Mouse (Mus musculus) hindbrain, postnatal 0 days (tissue): ENCODE data around the gene Stk19. TPM values are rescaled to one million over a fixed set of nuclear protein-coding genes. Genes with fewer than 3 reads are reported as not detected.

Experiments
- ATAC-seq: fragments of 200-750 bp; cut with Nextera tagmentation; 2 replicates; pipeline ENCODE4 v1.8.0; 2017; ENCODE audit warnings: mild to moderate bottlenecking, moderate TSS enrichment, moderate library complexity
- DNase-seq: peaks from one replicate; pipeline ENCODE4 v3.0.0-alpha.2; 2015; ENCODE audit warnings: low spot score
- H3K27ac ChIP-seq: fragments of 300-500 bp; sonication (generic); 2 replicates; pipeline ENCODE4 v1.5.1; 2014; ENCODE audit warnings: mild to moderate bottlenecking
- H3K27me3 ChIP-seq: fragments of 300-500 bp; sonication (generic); 2 replicates; pipeline ENCODE4 v1.6.1; 2014; ENCODE audit warnings: low read length, mixed read lengths; ENCODE audit not compliant: insufficient read depth
- H3K36me3 ChIP-seq: fragments of 300-500 bp; sonication (generic); 2 replicates; pipeline ENCODE4 v1.6.1; 2014; ENCODE audit warnings: low read length, mixed read lengths; ENCODE audit not compliant: insufficient read depth
- H3K4me1 ChIP-seq: fragments of 300-500 bp; sonication (generic); 2 replicates; pipeline ENCODE4 v1.6.1; 2014; ENCODE audit warnings: antibody characterized with exemption, low read length, mixed read lengths; ENCODE audit not compliant: insufficient read depth
- H3K4me2 ChIP-seq: fragments of 300-500 bp; sonication (generic); 2 replicates; pipeline ENCODE4 v1.6.1; 2014; ENCODE audit warnings: low read depth, mild to moderate bottlenecking, low read length, moderate library complexity, mixed read lengths
- H3K4me3 ChIP-seq: fragments of 300-500 bp; sonication (generic); 2 replicates; pipeline ENCODE4 v1.5.1; 2014; ENCODE audit warnings: low read length
- H3K9ac ChIP-seq: fragments of 300-500 bp; sonication (generic); replicated peaks from 2 replicates; pipeline ENCODE4 v1.6.1; 2014; ENCODE audit warnings: mild to moderate bottlenecking, low read length, moderate library complexity, mixed read lengths
- H3K9me3 ChIP-seq: fragments of 300-500 bp; sonication (generic); 2 replicates; pipeline ENCODE4 v1.6.1; 2016; ENCODE audit warnings: low read length, mixed read lengths
- CTCF ChIP-seq: IDR thresholded peaks from 2 replicates; pipeline ENCODE4 v1.5.1; 2016; ENCODE audit warnings: antibody characterized with exemption, control low read depth, low read depth
- WGBS: fragments of 180-500 bp; shearing (Covaris S2); extraction: QIAGEN DNeasy Blood & Tissue Kit; methylation state at CpG from one replicate; pipeline ENCODE4 v1.1.7; 2014; 5-methylcytosine and 5-hydroxymethylcytosine counted together
- microRNA-seq, 2 experiments: library from miRNA; unstranded; fragments of <30 nt; microRNA quantifications; one replicate each; pipeline ENCODE4; 2016
- polyA plus RNA-seq: library from polyadenylated mRNA; unstranded; fragments of >200 nt; fragmentation: Nextera tagmentation; extraction: Ambion mirVana; gene quantifications from 2 replicates; pipeline ENCODE4 v1.2.1, GENCODE M21; 2015
- total RNA-seq: library from RNA; depleted of rRNA; stranded (reverse); fragments of >200 nt; gene quantifications from 2 replicates; pipeline ENCODE4 v1.2.3, GENCODE M21; 2014; rRNA removed

Gene Stk19
- total and polyA plus RNA-seq, 2 experiments from 2014 or later, result 29.6 to 46.5 TPM

GRCm38 (mm10) chr17:34796311-34797140 is 40.2 kb downstream of the Stk19 start:
- no peaks in the 10 kb centered on the region for H3K36me3 ChIP-seq
- H3K4me1 ChIP-seq, result no peaks in the 10 kb centered on the region
- H3K9me3 ChIP-seq, result no peaks in the 10 kb centered on the region
- H3K9ac ChIP-seq, result no peak overlapping the region
- H3K4me3 ChIP-seq, result no peak overlapping the region
- no peak overlapping the region for H3K4me2 ChIP-seq
- no peaks in the 10 kb centered on the region for H3K27me3 ChIP-seq
- DNase-seq (no peak), ATAC-seq (no peak)
- TF ChIP-seq CTCF, result no peak
- 90% methylated on average over 8 of the region's 8 CpGs for WGBS
- H3K27ac ChIP-seq, result no peak overlapping the region

- no peak overlapping the region for H3K4me3 ChIP-seq
- no peak overlapping the region for H3K4me2 ChIP-seq
- WGBS, result 61% methylated on average over 9 of the region's 9 CpGs
- DNase-seq, result peak; percentile 24
- no peaks in the 10 kb centered on the region for H3K9me3 ChIP-seq
- peak; percentile 60 for TF ChIP-seq CTCF
- no peak overlapping the region for H3K9ac ChIP-seq
- no peak; the same call in 1 of the 2 replicates for ATAC-seq
- no peaks in the 10 kb centered on the region for H3K4me1 ChIP-seq
- no peak overlapping the region for H3K27ac ChIP-seq
- no peaks in the 10 kb centered on the region for H3K27me3 ChIP-seq
- no peaks in the 10 kb centered on the region for H3K36me3 ChIP-seq
Observed at GRCm38 (mm10) chr17:34795633-34796032, 41.1 kb downstream of the Stk19 start.

- no peaks in the 10 kb centered on the region for H3K27me3 ChIP-seq
- TF ChIP-seq CTCF, result no peak
- no peak overlapping the region for H3K4me3 ChIP-seq
- no peaks in the 10 kb centered on the region for H3K9me3 ChIP-seq
- no peak for ATAC-seq
- no peak overlapping the region for H3K4me2 ChIP-seq
- no peak for DNase-seq
- no peak overlapping the region for H3K27ac ChIP-seq
- H3K36me3 ChIP-seq, result no peaks in the 10 kb centered on the region
- no peak overlapping the region for H3K9ac ChIP-seq
- WGBS, result 86% methylated on average over 10 of the region's 10 CpGs
- no peaks in the 10 kb centered on the region for H3K4me1 ChIP-seq
Observed at GRCm38 (mm10) chr17:34795016-34795415, 41.7 kb downstream of the Stk19 start.

- Histone ChIP-seq H3K4me2 (no peak overlapping the region), H3K4me3 (no peak overlapping the region), H3K9ac (no peak overlapping the region), H3K27me3 (no peaks in the 10 kb centered on the region), H3K36me3 (no peaks in the 10 kb centered on the region), H3K4me1 (no peaks in the 10 kb centered on the region), H3K9me3 (peaks cover 11% of the 10 kb centered on the region), H3K27ac (no peak overlapping the region)
- TF ChIP-seq CTCF, result no peak
- WGBS, result 74% methylated on average over 9 of the region's 9 CpGs
- DNase-seq, result no peak
- ATAC-seq, result no peak
Observed at GRCm38 (mm10) chr17:34777680-34778325, 58.9 kb downstream of the Stk19 start.

Small RNA genes lying within 50 kb of the gene (microRNA-seq; reads per million reads assigned to microRNA genes)
- gene Mir6970 (0.18 to 0.36 reads per million in 2 experiments), gene Mir6971 (0.72 to 4.1 reads per million in 2 experiments), gene Mir6972 (0 reads per million in 2 experiments)

Other genes starting within 250 kb of the Stk19 start
Only the 30 nearest of the 39 such genes appear.
- 3.5 and 5.9 TPM in 2 replicates for gene Egfl8, start 221.0 kb downstream of the Stk19 start, total RNA-seq
- gene Egfl8, start 221.0 kb downstream of the Stk19 start, polyA plus RNA-seq, result 6.5 and 7.4 TPM in 2 replicates
- gene Ppt2, start 208.4 kb downstream of the Stk19 start, total RNA-seq, result 33.6 and 42.3 TPM in 2 replicates
- 17.9 and 20.0 TPM in 2 replicates for gene Ppt2, start 208.4 kb downstream of the Stk19 start, polyA plus RNA-seq
- 7.5 and 8.1 TPM in 2 replicates for gene Prrt1, start 207.4 kb downstream of the Stk19 start, total RNA-seq
- 7.3 and 7.9 TPM in 2 replicates for gene Prrt1, start 207.4 kb downstream of the Stk19 start, polyA plus RNA-seq
- 4.9 and 6.1 TPM in 2 replicates for gene Fkbpl, start 192.2 kb downstream of the Stk19 start, total RNA-seq
- 10.4 and 11.8 TPM in 2 replicates for gene Fkbpl, start 192.2 kb downstream of the Stk19 start, polyA plus RNA-seq
- gene Atf6b, start 189.8 kb downstream of the Stk19 start, total RNA-seq, result 53.6 and 70.6 TPM in 2 replicates
- 74.2 and 78.2 TPM in 2 replicates for gene Atf6b, start 189.8 kb downstream of the Stk19 start, polyA plus RNA-seq
- gene Tnxb, start 166.4 kb downstream of the Stk19 start, total RNA-seq, result 3.1 and 4.0 TPM in 2 replicates
- gene Tnxb, start 166.4 kb downstream of the Stk19 start, polyA plus RNA-seq, result 0.16 and 0.28 TPM in 2 replicates
- gene C4b, start 93.1 kb downstream of the Stk19 start, total RNA-seq, result 1.0 and 1.9 TPM in 2 replicates
- gene C4b, start 93.1 kb downstream of the Stk19 start, polyA plus RNA-seq, result 0.86 and 1.1 TPM in 2 replicates
- gene Cyp21a1, start 32.4 kb downstream of the Stk19 start, total RNA-seq, result not detected in 2 replicates
- gene Cyp21a1, start 32.4 kb downstream of the Stk19 start, polyA plus RNA-seq, result not detected in 2 replicates
- gene Dxo, start 74 bp upstream of the Stk19 start, total RNA-seq, result 36.4 and 48.9 TPM in 2 replicates
- gene Dxo, start 74 bp upstream of the Stk19 start, polyA plus RNA-seq, result 47.6 and 53.8 TPM in 2 replicates
- 98.1 and 100 TPM in 2 replicates for gene Skiv2l, start 13.3 kb upstream of the Stk19 start, total RNA-seq
- gene Skiv2l, start 13.3 kb upstream of the Stk19 start, polyA plus RNA-seq, result 43.8 and 44.5 TPM in 2 replicates
- gene Nelfe, start 13.4 kb upstream of the Stk19 start, total RNA-seq, result 27.6 and 32.9 TPM in 2 replicates
- 63.5 and 71.9 TPM in 2 replicates for gene Nelfe, start 13.4 kb upstream of the Stk19 start, polyA plus RNA-seq
- 0.07 and 0.26 TPM in 2 replicates for gene Cfb, start 25.6 kb upstream of the Stk19 start, total RNA-seq
- gene Cfb, start 25.6 kb upstream of the Stk19 start, polyA plus RNA-seq, result 1.0 and 1.3 TPM in 2 replicates
- gene Zbtb12, start 42.5 kb upstream of the Stk19 start, total RNA-seq, result 20.7 and 31.1 TPM in 2 replicates
- 5.1 and 6.5 TPM in 2 replicates for gene Zbtb12, start 42.5 kb upstream of the Stk19 start, polyA plus RNA-seq
- not detected in 2 replicates for gene Gm20547, start 45.1 kb upstream of the Stk19 start, total RNA-seq
- gene Gm20547, start 45.1 kb upstream of the Stk19 start, polyA plus RNA-seq, result not detected in 2 replicates
- gene C2, start 61.3 kb upstream of the Stk19 start, total RNA-seq, result 5.4 and 7.8 TPM in 2 replicates
- gene C2, start 61.3 kb upstream of the Stk19 start, polyA plus RNA-seq, result 5.5 and 6.0 TPM in 2 replicates
- 309 and 317 TPM in 2 replicates for gene Ehmt2, start 61.5 kb upstream of the Stk19 start, total RNA-seq
- 57.4 and 57.6 TPM in 2 replicates for gene Ehmt2, start 61.5 kb upstream of the Stk19 start, polyA plus RNA-seq
- 0.22 TPM in 1 of 2 replicates, not detected in the other for gene Slc44a4, start 77.5 kb upstream of the Stk19 start, total RNA-seq
- gene Slc44a4, start 77.5 kb upstream of the Stk19 start, polyA plus RNA-seq, result 0.18 and 0.25 TPM in 2 replicates
- gene Neu1, start 94.3 kb upstream of the Stk19 start, total RNA-seq, result 50.9 and 93.9 TPM in 2 replicates
- gene Neu1, start 94.3 kb upstream of the Stk19 start, polyA plus RNA-seq, result 42.9 and 43.1 TPM in 2 replicates
- 15.2 and 20.4 TPM in 2 replicates for gene Hspa1b, start 122.3 kb upstream of the Stk19 start, total RNA-seq
- gene Hspa1b, start 122.3 kb upstream of the Stk19 start, polyA plus RNA-seq, result 0.51 and 0.55 TPM in 2 replicates
- not detected in 2 replicates for gene Gm20481, start 133.0 kb upstream of the Stk19 start, total RNA-seq
- not detected in 2 replicates for gene Gm20481, start 133.0 kb upstream of the Stk19 start, polyA plus RNA-seq
- gene Hspa1a, start 135.2 kb upstream of the Stk19 start, total RNA-seq, result 25.0 and 29.0 TPM in 2 replicates
- gene Hspa1a, start 135.2 kb upstream of the Stk19 start, polyA plus RNA-seq, result 13.6 and 14.7 TPM in 2 replicates
- 0.99 and 1.4 TPM in 2 replicates for gene Hspa1l, start 135.8 kb upstream of the Stk19 start, total RNA-seq
- gene Hspa1l, start 135.8 kb upstream of the Stk19 start, polyA plus RNA-seq, result 0.76 TPM in 2 replicates
- 35.5 and 43.1 TPM in 2 replicates for gene Lsm2, start 144.9 kb upstream of the Stk19 start, total RNA-seq
- 106 and 110 TPM in 2 replicates for gene Lsm2, start 144.9 kb upstream of the Stk19 start, polyA plus RNA-seq
- gene Vars, start 164.0 kb upstream of the Stk19 start, total RNA-seq, result 128 TPM in 2 replicates
- 39.9 and 41.7 TPM in 2 replicates for gene Vars, start 164.0 kb upstream of the Stk19 start, polyA plus RNA-seq
- 0.68 and 1.2 TPM in 2 replicates for gene Vwa7, start 179.6 kb upstream of the Stk19 start, total RNA-seq
- 0.11 and 0.18 TPM in 2 replicates for gene Vwa7, start 179.6 kb upstream of the Stk19 start, polyA plus RNA-seq
- 0.65 and 2.1 TPM in 2 replicates for gene Sapcd1, start 191.1 kb upstream of the Stk19 start, total RNA-seq
- gene Sapcd1, start 191.1 kb upstream of the Stk19 start, polyA plus RNA-seq, result 2.4 and 2.7 TPM in 2 replicates
- 1.1 and 6.4 TPM in 2 replicates for gene Msh5, start 209.8 kb upstream of the Stk19 start, total RNA-seq
- gene Msh5, start 209.8 kb upstream of the Stk19 start, polyA plus RNA-seq, result 2.2 and 3.1 TPM in 2 replicates
- gene Clic1, start 213.0 kb upstream of the Stk19 start, total RNA-seq, result 56.9 and 59.5 TPM in 2 replicates
- gene Clic1, start 213.0 kb upstream of the Stk19 start, polyA plus RNA-seq, result 81.9 and 88.5 TPM in 2 replicates
- gene Ddah2, start 222.1 kb upstream of the Stk19 start, total RNA-seq, result 216 and 228 TPM in 2 replicates
- gene Ddah2, start 222.1 kb upstream of the Stk19 start, polyA plus RNA-seq, result 322 and 331 TPM in 2 replicates
- gene Ly6g6c, start 228.4 kb upstream of the Stk19 start, total RNA-seq, result not detected in 2 replicates
- not detected in 2 replicates for gene Ly6g6c, start 228.4 kb upstream of the Stk19 start, polyA plus RNA-seq